Mouse (Mus musculus) neural tube, embryonic 15.5 days (tissue): ENCODE measurements around the gene Sv2a. TPM values are rescaled to one million over a fixed set of nuclear protein-coding genes. Genes with fewer than 3 reads are reported as not detected.
A peak's percentile ranks its signal among the peaks of the same experiment; 100 is the strongest.

Experiments used
- ATAC-seq: fragments of 200-750 bp; cut with Nextera tagmentation; 2 replicates; pipeline ENCODE4 v1.8.0; 2017; ENCODE audit warnings: mild to moderate bottlenecking, moderate TSS enrichment, moderate library complexity; ENCODE audit not compliant: low FRiP score
- H3K27ac ChIP-seq: fragments of 300-500 bp; sonication (generic); replicated peaks from 2 replicates; pipeline ENCODE4 v1.5.1; 2015; ENCODE audit warnings: mild to moderate bottlenecking, inconsistent platforms
- H3K27me3 ChIP-seq: fragments of 300-500 bp; sonication (generic); replicated peaks from 2 replicates; pipeline ENCODE4 v1.6.1; 2015; ENCODE audit warnings: inconsistent platforms
- H3K36me3 ChIP-seq: fragments of 300-500 bp; sonication (generic); 2 replicates; pipeline ENCODE4 v1.6.1; 2015; ENCODE audit warnings: inconsistent platforms
- H3K4me1 ChIP-seq: fragments of 300-500 bp; sonication (generic); 2 replicates; pipeline ENCODE4 v1.6.1; 2015; ENCODE audit warnings: inconsistent platforms
- H3K4me2 ChIP-seq: fragments of 300-500 bp; sonication (generic); 2 replicates; pipeline ENCODE4 v1.6.1; 2015; ENCODE audit warnings: inconsistent platforms, mild to moderate bottlenecking, moderate library complexity
- H3K4me3 ChIP-seq: fragments of 300-500 bp; sonication (generic); replicated peaks from 2 replicates; pipeline ENCODE4 v1.5.1; 2015; ENCODE audit warnings: mild to moderate bottlenecking, inconsistent platforms
- H3K9ac ChIP-seq: fragments of 300-500 bp; sonication (generic); replicated peaks from 2 replicates; pipeline ENCODE4 v1.6.1; 2015; ENCODE audit warnings: mild to moderate bottlenecking, inconsistent platforms
- H3K9me3 ChIP-seq: fragments of 300-500 bp; sonication (generic); replicated peaks from 2 replicates; pipeline ENCODE4 v1.6.1; 2016; ENCODE audit warnings: inconsistent platforms
- WGBS: fragments of 180-500 bp; shearing (Covaris S2); methylation state at CpG from one replicate; pipeline ENCODE4 v1.1.7; 2015; ENCODE audit warnings: mixed read lengths; 5-methylcytosine and 5-hydroxymethylcytosine counted together
- polyA plus RNA-seq: library from polyadenylated mRNA; unstranded; fragments of >200 nt; fragmentation: Nextera tagmentation; extraction: Ambion mirVana; gene quantifications from 2 replicates; pipeline ENCODE4 v1.2.1, GENCODE M21; 2015

Sv2a gene
- 110 and 136 TPM in 2 replicates for polyA plus RNA-seq

DNA sequence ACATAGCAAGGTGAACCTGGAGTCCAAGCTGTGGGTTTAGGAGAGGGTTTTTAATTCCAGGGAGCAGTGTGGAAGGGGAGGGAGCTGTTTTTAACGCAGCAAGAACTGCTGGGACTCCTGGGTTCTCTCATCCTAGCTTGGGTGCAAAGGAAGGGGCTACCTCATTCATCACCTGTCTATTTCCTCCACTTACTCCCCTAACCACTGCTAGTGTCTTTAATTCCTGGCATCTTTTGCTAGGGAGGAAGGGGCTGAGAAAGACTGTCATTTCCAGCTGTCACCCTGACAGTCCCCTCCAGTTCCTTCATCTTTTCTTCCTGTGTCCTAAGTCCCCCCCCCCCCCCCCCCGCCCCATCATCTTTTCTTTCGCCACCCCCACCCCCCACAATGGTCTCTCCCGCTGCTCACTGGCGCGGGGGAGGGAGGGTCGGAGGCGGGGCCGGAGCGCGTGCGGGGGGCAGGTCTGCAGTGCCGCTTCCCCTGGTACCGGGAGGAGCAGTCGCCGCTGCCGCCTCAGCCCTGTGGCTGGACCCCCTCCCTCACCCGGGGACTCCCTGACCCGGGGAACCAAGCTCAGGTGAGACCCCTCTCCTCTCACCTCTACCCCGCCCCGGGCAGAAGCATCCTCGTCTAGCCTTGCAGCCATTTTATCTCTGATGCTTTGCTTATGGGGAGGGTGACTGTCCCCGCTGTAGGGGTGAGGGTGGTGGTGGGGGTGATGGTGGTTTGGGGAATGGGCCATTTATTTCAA lies at the start of gene Sv2a:
Gene Sv2a, plus strand, starts transcription at position 425 of the 751 bp plus-strand sequence.
- WGBS: under 1% methylated on average over 20 of the region's 23 CpGs

DNA sequence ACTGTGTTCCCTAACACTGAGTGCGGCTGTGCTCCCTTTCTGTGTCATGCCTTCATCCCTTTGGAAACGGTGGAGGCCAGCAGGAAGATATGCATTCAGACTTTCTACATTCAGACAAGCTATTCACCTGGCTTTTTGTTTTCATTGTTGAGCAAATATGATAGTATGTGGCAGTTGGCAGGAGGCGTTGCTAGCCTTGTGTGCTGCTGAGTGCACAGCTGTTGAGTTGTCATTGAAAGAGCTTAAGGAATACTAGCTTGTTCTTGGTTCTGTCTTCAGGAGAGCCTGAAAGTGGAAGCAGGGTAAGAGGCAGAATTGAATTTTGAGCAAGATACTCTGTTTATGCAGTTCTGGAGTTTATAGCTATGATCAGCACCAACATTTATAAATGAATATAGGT lies 48.5 kb upstream of the Sv2a start:
- 90% methylated on average over 3 of the region's 3 CpGs for WGBS
- no peak overlapping the region for H3K27ac ChIP-seq
- ATAC-seq: no peak
- H3K27me3 ChIP-seq: no peaks in the 10 kb centered on the region
- no peaks in the 10 kb centered on the region for H3K9me3 ChIP-seq
- H3K9ac ChIP-seq: no peak overlapping the region
- H3K36me3 ChIP-seq: no peaks in the 10 kb centered on the region; the same call in 1 of the 2 replicates
- no peak overlapping the region for H3K4me2 ChIP-seq
- no peaks in the 10 kb centered on the region for H3K4me1 ChIP-seq
- H3K4me3 ChIP-seq: no peak overlapping the region

More for the DNA sequence above, at the start of gene Sv2a:
- peak within 1 kb of the TSS; percentile 62 for H3K4me3 ChIP-seq
- no peaks in the 10 kb centered on the region for H3K9me3 ChIP-seq
- peak within 1 kb of the TSS; percentile 65 for H3K4me2 ChIP-seq
- H3K27me3 ChIP-seq: no peaks in the 10 kb centered on the region
- peak within 1 kb of the TSS; percentile 83 for H3K9ac ChIP-seq
- peak within 1 kb of the TSS; percentile 91 for H3K27ac ChIP-seq
- peaks cover 40% of the 10 kb centered on the region for H3K4me1 ChIP-seq
- ATAC-seq: peak; percentile 82
- peaks cover 38% of the 10 kb centered on the region for H3K36me3 ChIP-seq

DNA sequence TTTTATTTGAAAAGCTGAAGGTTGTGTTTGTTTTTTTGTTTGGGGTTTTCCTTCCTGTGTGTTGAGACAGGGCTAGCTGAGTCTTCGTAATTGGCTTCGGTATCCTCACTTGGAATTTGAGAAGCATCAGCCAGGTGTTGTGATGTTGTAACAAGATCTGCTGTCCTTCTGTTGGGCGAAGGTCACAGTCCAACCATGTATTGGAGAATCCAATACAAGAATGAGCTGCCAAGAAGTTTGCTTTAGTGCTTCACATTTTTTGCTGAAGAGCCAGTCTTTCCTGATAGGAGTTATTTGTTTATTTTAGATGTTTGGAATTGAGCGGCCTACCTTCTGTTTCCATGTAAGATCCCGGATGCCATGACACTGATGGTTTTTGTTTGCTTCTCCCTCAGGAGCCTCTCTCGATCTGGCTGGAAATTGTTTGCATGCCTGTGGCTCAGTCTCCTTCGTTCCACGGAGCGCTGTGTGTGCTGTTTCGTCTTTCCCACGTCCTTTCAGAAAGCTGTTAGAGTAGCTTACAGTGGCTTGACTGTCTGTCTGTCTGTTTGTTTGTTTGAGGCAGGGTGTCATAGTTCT lies 47.5 kb upstream of the Sv2a start:
- no peaks in the 10 kb centered on the region; the same call in 1 of the 2 replicates for H3K36me3 ChIP-seq

DNA sequence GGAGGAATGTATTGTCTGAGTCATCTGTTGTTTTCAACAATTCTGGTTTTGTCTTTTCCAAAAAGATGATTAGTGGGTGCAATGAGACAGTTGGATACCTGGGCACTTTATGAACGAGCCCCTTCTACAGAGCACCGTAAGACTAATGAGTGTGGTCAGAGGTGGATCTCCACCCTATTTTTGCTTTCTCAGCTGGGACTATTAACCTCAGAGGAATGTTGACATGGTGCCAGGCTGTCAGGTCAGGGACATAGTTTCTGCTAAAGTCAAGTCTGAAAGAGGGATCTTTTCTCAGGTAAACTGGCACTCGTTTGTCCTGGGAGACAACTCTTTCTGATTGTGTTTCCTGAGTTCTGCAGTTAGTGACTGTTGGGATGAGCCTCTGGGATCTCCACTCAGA lies 45.9 kb upstream of the Sv2a start:
- Histone ChIP-seq H3K4me1 (no peaks in the 10 kb centered on the region), H3K9me3 (no peaks in the 10 kb centered on the region), H3K4me3 (no peak overlapping the region), H3K27ac (no peak overlapping the region), H3K27me3 (no peaks in the 10 kb centered on the region), H3K4me2 (no peak overlapping the region), H3K9ac (no peak overlapping the region), H3K36me3 (no peaks in the 10 kb centered on the region; the same call in 1 of the 2 replicates)
- ATAC-seq: no peak
- 88% methylated on average over 3 of the region's 3 CpGs for WGBS

More for the DNA sequence above, 47.5 kb upstream of the Sv2a start:
- no peaks in the 10 kb centered on the region for H3K9me3 ChIP-seq
- H3K9ac ChIP-seq: no peak overlapping the region
- H3K4me3 ChIP-seq: no peak overlapping the region
- no peak overlapping the region for H3K27ac ChIP-seq
- no peak for ATAC-seq
- WGBS: 87% methylated on average over 11 of the region's 11 CpGs
- no peaks in the 10 kb centered on the region for H3K27me3 ChIP-seq
- H3K4me2 ChIP-seq: no peak overlapping the region
- H3K4me1 ChIP-seq: no peaks in the 10 kb centered on the region

DNA sequence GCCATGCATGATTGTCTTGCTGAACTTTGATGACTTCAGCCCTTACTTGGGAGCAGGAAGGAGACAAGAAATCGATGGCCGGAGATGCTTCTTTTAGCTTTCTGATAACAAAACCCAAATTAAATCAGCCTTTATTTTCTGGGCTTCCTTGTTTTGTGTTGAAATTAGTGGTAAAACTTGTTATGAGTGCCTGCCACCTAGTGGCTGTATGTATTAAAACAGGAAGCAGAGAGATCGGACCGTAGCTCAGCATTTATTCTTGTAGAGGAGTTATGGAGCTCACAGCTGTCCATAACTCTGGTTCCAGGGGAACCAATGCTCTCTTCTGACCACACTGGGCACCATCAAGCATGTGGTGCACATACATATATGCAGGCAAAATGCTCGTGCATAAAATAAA lies 33.0 kb upstream of the Sv2a start:
- H3K4me2 ChIP-seq: no peak overlapping the region
- ATAC-seq: no peak
- H3K27me3 ChIP-seq: no peaks in the 10 kb centered on the region
- WGBS: 25% methylated on average over 5 of the region's 5 CpGs
- no peak overlapping the region for H3K4me3 ChIP-seq
- no peak overlapping the region for H3K9ac ChIP-seq
- no peaks in the 10 kb centered on the region for H3K4me1 ChIP-seq
- peaks cover 39% of the 10 kb centered on the region for H3K36me3 ChIP-seq
- no peaks in the 10 kb centered on the region for H3K9me3 ChIP-seq
- no peak overlapping the region for H3K27ac ChIP-seq

DNA sequence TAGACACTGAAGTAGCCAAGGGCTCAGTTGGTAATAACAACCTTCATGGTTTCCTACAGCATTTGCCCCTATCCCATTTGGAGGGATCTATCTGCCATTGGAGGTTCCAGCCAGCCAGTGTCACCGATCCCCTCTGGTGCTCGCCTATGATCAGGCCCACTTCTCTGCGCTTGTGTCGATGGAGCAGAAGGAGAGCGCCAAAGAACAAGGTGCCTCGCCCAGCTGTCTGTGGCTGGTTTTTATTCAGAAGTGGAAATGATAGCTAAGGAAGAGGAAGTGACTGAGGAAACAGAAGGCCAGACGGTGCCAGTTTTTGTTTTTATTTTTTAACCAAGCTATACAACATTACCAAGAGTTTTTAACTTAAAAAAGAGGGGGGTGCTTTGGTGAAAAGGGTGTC lies 29.1 kb upstream of the Sv2a start:
- no peak for ATAC-seq
- 93% methylated on average over 7 of the region's 7 CpGs for WGBS
- no peak overlapping the region for H3K9ac ChIP-seq

DNA sequence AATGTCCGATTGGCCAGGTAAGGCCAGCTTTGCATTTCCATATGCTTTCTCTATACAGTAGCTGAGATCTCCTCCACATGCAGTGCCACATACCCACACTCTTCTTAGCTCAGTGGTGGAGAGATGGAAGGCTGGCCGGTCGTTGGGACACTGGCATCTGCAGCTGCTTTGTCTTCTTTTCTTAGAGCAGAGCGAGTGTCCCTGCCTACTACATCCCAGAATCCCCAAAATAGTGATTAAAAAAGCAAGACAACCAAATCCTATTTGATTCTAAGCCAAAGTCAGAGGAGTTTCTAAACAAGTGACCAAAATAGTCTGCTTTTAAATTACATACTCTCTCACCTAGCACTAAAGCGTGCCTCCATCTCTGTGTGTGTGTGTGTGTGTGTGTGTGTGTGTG lies 28.3 kb upstream of the Sv2a start:
- 96% methylated on average over 5 of the region's 5 CpGs for WGBS
- H3K27me3 ChIP-seq: no peaks in the 10 kb centered on the region
- ATAC-seq: no peak
- H3K4me3 ChIP-seq: no peak overlapping the region
- no peak overlapping the region for H3K27ac ChIP-seq
- no peak overlapping the region for H3K9ac ChIP-seq
- no peaks in the 10 kb centered on the region for H3K4me1 ChIP-seq
- no peaks in the 10 kb centered on the region for H3K9me3 ChIP-seq
- H3K4me2 ChIP-seq: no peak overlapping the region
- peaks cover 51% of the 10 kb centered on the region for H3K36me3 ChIP-seq

More for the DNA sequence above, 29.1 kb upstream of the Sv2a start:
- Histone ChIP-seq H3K27me3 (no peaks in the 10 kb centered on the region), H3K4me3 (no peak overlapping the region), H3K9me3 (no peaks in the 10 kb centered on the region), H3K4me1 (no peaks in the 10 kb centered on the region), H3K27ac (no peak overlapping the region), H3K36me3 (peaks cover 51% of the 10 kb centered on the region), H3K4me2 (no peak overlapping the region)

DNA sequence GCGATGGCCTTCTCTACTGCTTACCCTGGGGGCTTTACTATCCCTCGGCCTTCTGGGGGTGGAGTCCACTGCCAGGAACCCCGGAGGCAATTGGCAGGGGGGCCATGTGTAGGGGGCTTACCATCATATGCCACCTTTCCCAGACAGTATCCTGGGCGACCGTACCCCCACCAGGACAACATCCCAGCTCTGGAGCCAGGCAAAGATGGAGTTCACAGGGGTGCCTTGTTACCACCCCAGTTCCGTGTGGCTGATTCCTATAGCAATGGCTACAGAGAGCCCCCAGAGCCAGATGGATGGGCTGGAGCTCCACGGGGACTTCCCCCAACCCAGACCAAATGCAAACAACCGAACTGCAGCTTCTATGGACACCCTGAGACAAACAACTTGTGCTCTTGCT lies 25.4 kb upstream of the Sv2a start:
- Histone ChIP-seq H3K4me3 (no peak overlapping the region), H3K4me1 (peaks cover 5% of the 10 kb centered on the region), H3K36me3 (peaks cover 51% of the 10 kb centered on the region), H3K27ac (no peak overlapping the region), H3K9me3 (no peaks in the 10 kb centered on the region), H3K27me3 (no peaks in the 10 kb centered on the region), H3K9ac (no peak overlapping the region), H3K4me2 (no peak overlapping the region)
- ATAC-seq: no peak
- WGBS: 86% methylated on average over 8 of the region's 8 CpGs

DNA sequence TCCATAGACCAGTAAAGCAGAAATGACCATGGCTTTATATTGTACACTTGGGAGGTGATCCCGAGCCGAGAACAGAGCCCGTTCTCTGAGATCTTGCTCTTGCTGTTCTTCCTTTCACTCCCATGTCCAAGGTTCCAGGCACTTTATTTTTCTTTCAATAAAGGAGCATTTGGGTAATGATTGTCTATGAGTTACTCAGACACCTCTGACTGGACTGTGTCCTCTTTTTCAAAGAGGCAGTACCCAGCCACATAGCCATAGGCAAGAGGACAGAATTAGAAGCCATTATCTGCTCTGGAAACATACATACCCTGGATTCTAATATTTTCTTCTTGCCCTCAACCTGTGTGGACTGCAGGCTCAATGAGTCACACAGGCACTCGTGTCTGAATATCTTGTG lies 21.1 kb upstream of the Sv2a start:
- H3K4me3 ChIP-seq: no peak overlapping the region
- peak overlapping the region; percentile 78; the same call in 1 of the 2 replicates for H3K27ac ChIP-seq
- H3K9me3 ChIP-seq: no peaks in the 10 kb centered on the region
- peaks cover 12% of the 10 kb centered on the region for H3K36me3 ChIP-seq
- ATAC-seq: no peak
- no peak overlapping the region for H3K9ac ChIP-seq
- 0 out of 2 replicates have a peak overlapping the region, but pooled peaks have one; percentile 97 for H3K4me2 ChIP-seq
- 77% methylated on average over 4 of the region's 4 CpGs for WGBS
- H3K27me3 ChIP-seq: no peaks in the 10 kb centered on the region
- peaks cover 32% of the 10 kb centered on the region for H3K4me1 ChIP-seq

DNA sequence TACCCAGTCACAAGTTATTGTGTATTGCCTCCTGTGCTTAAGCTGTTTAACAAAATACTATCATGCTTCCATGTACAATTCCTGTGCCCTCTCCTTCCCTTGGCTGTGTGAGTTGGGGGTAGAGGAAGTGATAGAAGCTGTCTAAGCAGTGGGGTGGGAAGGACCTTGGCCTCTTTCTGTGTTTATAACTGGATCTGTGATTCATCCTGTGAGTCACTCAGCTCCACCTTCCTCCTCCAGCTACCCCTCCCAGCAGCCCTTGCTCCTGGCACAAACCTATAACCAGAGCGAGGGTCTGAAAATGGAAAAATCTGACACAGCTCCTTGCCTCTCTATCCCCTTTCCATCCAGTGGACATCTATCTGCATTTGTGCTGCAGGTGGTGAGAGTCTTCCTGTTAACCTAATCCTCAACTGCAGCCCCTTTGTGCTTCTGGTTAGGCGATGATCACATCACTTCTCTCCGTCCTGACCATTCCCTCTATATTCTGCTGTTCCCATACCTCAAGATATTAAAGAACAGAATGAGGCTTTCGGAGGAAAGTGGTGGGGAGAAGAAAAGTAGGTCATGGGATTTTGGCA lies 20.6 kb upstream of the Sv2a start:
- H3K4me3 ChIP-seq: 0 out of 2 replicates have a peak overlapping the region, but pooled peaks have one; percentile 49
- peak overlapping the region; percentile 97 for H3K4me2 ChIP-seq
- peak overlapping the region; percentile 78 for H3K27ac ChIP-seq
- peaks cover 7% of the 10 kb centered on the region; the same call in 1 of the 2 replicates for H3K36me3 ChIP-seq
- peaks cover 32% of the 10 kb centered on the region for H3K4me1 ChIP-seq
- no peak overlapping the region for H3K9ac ChIP-seq
- WGBS: 57% methylated on average over 4 of the region's 4 CpGs
- no peak for ATAC-seq
- no peaks in the 10 kb centered on the region for H3K27me3 ChIP-seq
- H3K9me3 ChIP-seq: no peaks in the 10 kb centered on the region

DNA sequence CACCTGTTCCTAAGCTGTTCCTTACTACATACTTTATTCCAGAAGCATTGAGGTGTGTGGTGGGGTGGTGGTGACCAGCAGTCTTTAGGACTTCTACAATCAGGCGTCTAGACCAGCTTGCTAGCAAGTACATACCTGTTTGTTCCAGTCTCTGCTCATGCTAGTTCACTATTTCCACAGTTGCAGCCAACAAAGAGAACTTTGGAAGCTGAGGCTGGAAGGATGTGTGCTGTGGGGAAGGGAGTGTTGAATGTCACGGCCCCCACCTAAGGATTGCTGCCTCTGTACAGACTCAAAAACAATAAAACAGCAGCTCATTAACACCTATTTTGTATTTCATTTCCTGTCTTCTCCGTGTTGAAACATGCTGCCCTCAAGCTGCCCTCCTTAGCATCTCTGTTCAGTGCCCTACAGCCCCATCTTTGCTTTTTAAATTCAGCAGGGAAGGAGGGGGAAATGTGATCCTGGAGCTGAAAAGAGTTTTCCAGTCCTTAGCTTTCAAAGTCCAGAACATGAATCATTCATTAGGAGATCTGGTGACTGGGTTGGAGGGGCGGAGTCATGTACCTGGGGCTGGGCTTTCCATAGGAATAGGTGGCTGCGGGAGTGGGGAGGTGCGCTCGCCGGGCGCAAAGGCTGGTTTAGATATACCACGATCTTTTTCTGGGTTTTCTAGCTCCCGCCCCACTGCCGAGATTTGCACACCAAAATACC lies 20.0 kb upstream of the Sv2a start:
- Histone ChIP-seq H3K27me3 (no peaks in the 10 kb centered on the region), H3K36me3 (peaks cover under 1% of the 10 kb centered on the region; the same call in 1 of the 2 replicates), H3K9me3 (no peaks in the 10 kb centered on the region), H3K4me2 (peak overlapping the region; percentile 97), H3K4me3 (peak overlapping the region; percentile 49), H3K4me1 (peaks cover 32% of the 10 kb centered on the region), H3K9ac (peak overlapping the region; percentile 61), H3K27ac (peak overlapping the region; percentile 78)
- whole genome bisulfite sequencing: 2% methylated on average over 12 of the region's 12 CpGs
- ATAC-seq: peak; percentile 85
